Comparison of ENCODE assay signal across 11 mouse cellular contexts in the genomic region with DNA sequence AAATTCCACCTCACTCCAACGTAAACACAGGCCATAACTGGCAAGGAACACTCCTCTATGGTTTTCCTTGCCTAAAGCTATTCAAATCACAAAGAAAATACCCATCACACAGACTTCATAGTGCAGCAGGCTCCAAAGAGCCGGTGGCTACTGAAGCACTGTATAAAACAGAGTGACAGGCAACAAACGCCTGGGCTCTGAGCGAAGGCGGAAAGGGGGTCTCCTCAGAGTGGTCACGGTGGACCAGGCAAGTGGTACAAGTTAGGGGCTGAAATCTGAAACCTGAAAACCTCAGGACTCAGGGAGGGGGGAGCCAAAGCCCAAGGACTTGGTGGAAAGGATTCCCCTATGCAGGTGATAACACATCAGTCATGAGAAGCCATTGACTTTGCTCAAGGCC.
"Had no signal": no experiment of that assay in that cellular context is flagged by ENCODE, and none has a peak within 500 bp of the region (broad histone marks: within the 10 kb centered on the region; RNA-seq: fewer than 3 reads in every experiment).

No protein-coding gene starts in this region.

- H3K36me3 ChIP-seq: liver, embryonic 13.5 days had no signal

- H3K27me3 ChIP-seq: liver, embryonic 13.5 days had no signal

- H3K4me1 ChIP-seq: liver, embryonic 13.5 days had no signal

- H3K27ac ChIP-seq: kidney, postnatal 0 days; liver, embryonic 13.5 days; macrophage had no signal

- H3K4me3 ChIP-seq: liver, embryonic 13.5 days had no signal

- H3K9me3 ChIP-seq: liver, embryonic 13.5 days had no signal

- H3K4me2 ChIP-seq: liver, embryonic 13.5 days had no signal

- H3K9ac ChIP-seq: liver, embryonic 13.5 days had no signal

- DNase-seq: kidney, adult 8-10 months; kidney, postnatal 4 days; left cerebral cortex, postnatal 4 days; liver, embryonic 13.5 days; lung, adult 2 months; lung, postnatal 14 days; midbrain, embryonic 14.5 days; thymus, adult 18-20 months; thymus, postnatal 36 days had no signal
